Mouse (Mus musculus) intestine, postnatal 0 days (tissue): ENCODE results near the gene Capza2. TPM values are rescaled to one million over a fixed set of nuclear protein-coding genes. Genes with fewer than 3 reads are reported as not detected.

Experiments
- ATAC-seq: fragments of 200-750 bp; cut with Nextera tagmentation; 2 replicates; pipeline ENCODE4 v1.8.0; 2017; ENCODE audit warnings: mild to moderate bottlenecking, moderate TSS enrichment, moderate library complexity
- H3K27ac ChIP-seq: fragments of 300-500 bp; sonication (generic); 2 replicates; pipeline ENCODE4 v1.5.1; 2014; ENCODE audit warnings: mild to moderate bottlenecking, low read depth, low read length, moderate library complexity
- H3K27me3 ChIP-seq: fragments of 300-500 bp; sonication (generic); replicated peaks from 2 replicates; pipeline ENCODE4 v1.6.1; 2014; ENCODE audit warnings: low read length, mixed read lengths; ENCODE audit not compliant: control insufficient read depth, insufficient read depth
- H3K36me3 ChIP-seq: fragments of 300-500 bp; sonication (generic); 2 replicates; pipeline ENCODE4 v1.6.1; 2014; ENCODE audit warnings: mild to moderate bottlenecking, moderate library complexity; ENCODE audit not compliant: control insufficient read depth, insufficient read depth
- H3K4me1 ChIP-seq: fragments of 300-500 bp; sonication (generic); replicated peaks from 2 replicates; pipeline ENCODE4 v1.6.1; 2014; ENCODE audit warnings: antibody characterized with exemption, low read length, mixed read lengths; ENCODE audit not compliant: control insufficient read depth, insufficient read depth
- H3K4me2 ChIP-seq: fragments of 300-500 bp; sonication (generic); replicated peaks from 2 replicates; pipeline ENCODE4 v1.6.1; 2014; ENCODE audit warnings: low read depth, mild to moderate bottlenecking, moderate library complexity
- H3K4me3 ChIP-seq: fragments of 300-500 bp; sonication (generic); 2 replicates; pipeline ENCODE4 v1.5.1; 2014; ENCODE audit warnings: low read depth, low read length
- H3K9ac ChIP-seq: fragments of 300-500 bp; sonication (generic); 2 replicates; pipeline ENCODE4 v1.6.1; 2014; ENCODE audit warnings: mild to moderate bottlenecking, low read depth, low read length
- H3K9me3 ChIP-seq: fragments of 300-500 bp; sonication (generic); 2 replicates; pipeline ENCODE4 v1.6.1; 2016; ENCODE audit warnings: mixed run types; ENCODE audit not compliant: control insufficient read depth
- CTCF ChIP-seq: sonication (generic); IDR thresholded peaks from 2 replicates; pipeline ENCODE4 v1.5.1; 2016; ENCODE audit warnings: low read depth, mild to moderate bottlenecking, control low read depth, antibody characterized with exemption, moderate library complexity
- WGBS: fragments of 180-500 bp; shearing (Covaris S2); extraction: QIAGEN DNeasy Blood & Tissue Kit; methylation state at CpG from one replicate; pipeline ENCODE4 v1.1.7; 2014; 5-methylcytosine and 5-hydroxymethylcytosine counted together
- polyA plus RNA-seq: library from polyadenylated mRNA; unstranded; fragments of >200 nt; fragmentation: Nextera tagmentation; extraction: Ambion mirVana; gene quantifications from 2 replicates; pipeline ENCODE4 v1.2.1, GENCODE M21; 2015

The Capza2 gene
- polyA plus RNA-seq, 1 experiment from 2014 or later, result 195 TPM

GRCm38 (mm10) chr6:17675019-17675756 is 39.2 kb downstream of the Capza2 start:
- WGBS, result 22% methylated on average over 12 of the region's 12 CpGs
- Histone ChIP-seq H3K9ac (no peak overlapping the region), H3K36me3 (no peaks in the 10 kb centered on the region), H3K4me1 (no peaks in the 10 kb centered on the region), H3K4me3 (no peak overlapping the region), H3K27me3 (no peaks in the 10 kb centered on the region), H3K27ac (no peak overlapping the region), H3K9me3 (no peaks in the 10 kb centered on the region), H3K4me2 (no peak overlapping the region)
- peak; percentile 94 for TF ChIP-seq CTCF
- 0 out of 2 replicates have a peak, but pooled peaks have one; percentile 61 for ATAC-seq

GRCm38 (mm10) chr6:17677008-17677407 is 41.0 kb downstream of the Capza2 start:
- no peak overlapping the region for H3K9ac ChIP-seq
- no peaks in the 10 kb centered on the region for H3K4me1 ChIP-seq
- no peak for TF ChIP-seq CTCF
- H3K4me3 ChIP-seq, result no peak overlapping the region
- no peak overlapping the region for H3K4me2 ChIP-seq
- no peak for ATAC-seq
- no peak overlapping the region for H3K27ac ChIP-seq
- WGBS, result 71% methylated on average over 2 of the region's 2 CpGs
- H3K36me3 ChIP-seq, result no peaks in the 10 kb centered on the region
- H3K27me3 ChIP-seq, result no peaks in the 10 kb centered on the region
- no peaks in the 10 kb centered on the region for H3K9me3 ChIP-seq

GRCm38 (mm10) chr6:17680266-17680925 is 44.4 kb downstream of the Capza2 start:
- Histone ChIP-seq H3K4me1 (no peaks in the 10 kb centered on the region), H3K4me2 (no peak overlapping the region), H3K9ac (no peak overlapping the region), H3K9me3 (no peaks in the 10 kb centered on the region), H3K4me3 (no peak overlapping the region), H3K27me3 (no peaks in the 10 kb centered on the region), H3K36me3 (no peaks in the 10 kb centered on the region), H3K27ac (no peak overlapping the region)
- TF ChIP-seq CTCF, result no peak
- 76% methylated on average over 6 of the region's 6 CpGs for WGBS
- no peak for ATAC-seq

- no peak overlapping the region for H3K4me2 ChIP-seq
- no peak overlapping the region for H3K4me3 ChIP-seq
- no peak overlapping the region for H3K9ac ChIP-seq
- H3K27ac ChIP-seq, result no peak overlapping the region
- H3K27me3 ChIP-seq, result no peaks in the 10 kb centered on the region
- no peaks in the 10 kb centered on the region for H3K4me1 ChIP-seq
- no peaks in the 10 kb centered on the region for H3K36me3 ChIP-seq
- ATAC-seq, result no peak
- WGBS, result 95% methylated on average over 8 of the region's 8 CpGs
- no peak for TF ChIP-seq CTCF
- H3K9me3 ChIP-seq, result no peaks in the 10 kb centered on the region
These were observed 45.8 kb downstream of the Capza2 start for GRCm38 (mm10) chr6:17681810-17682209.

GRCm38 (mm10) chr6:17688676-17689075 is 52.6 kb downstream of the Capza2 start:
- Histone ChIP-seq H3K9ac (no peak overlapping the region), H3K4me3 (no peak overlapping the region), H3K27ac (no peak overlapping the region), H3K4me2 (no peak overlapping the region), H3K9me3 (no peaks in the 10 kb centered on the region), H3K4me1 (no peaks in the 10 kb centered on the region), H3K27me3 (no peaks in the 10 kb centered on the region), H3K36me3 (no peaks in the 10 kb centered on the region)
- no peak for ATAC-seq
- no peak for TF ChIP-seq CTCF
- 49% methylated on average over 5 of the region's 5 CpGs for WGBS

- WGBS, result 60% methylated on average over 7 of the region's 7 CpGs
- no peaks in the 10 kb centered on the region for H3K4me1 ChIP-seq
- H3K4me2 ChIP-seq, result peak within 1 kb of the TSS; percentile 87
- peak within 1 kb of the TSS; percentile 85 for H3K9ac ChIP-seq
- H3K27me3 ChIP-seq, result no peaks in the 10 kb centered on the region
- H3K36me3 ChIP-seq, result no peaks in the 10 kb centered on the region
- peak within 1 kb of the TSS; percentile 92 for H3K27ac ChIP-seq
- peak within 1 kb of the TSS; percentile 83 for H3K4me3 ChIP-seq
- ATAC-seq, result no peak
- TF ChIP-seq CTCF, result no peak
- H3K9me3 ChIP-seq, result no peaks in the 10 kb centered on the region
These were observed 56.6 kb downstream of the Capza2 start, which contains the start of gene St7 for GRCm38 (mm10) chr6:17692647-17693046. TSS of gene St7 (plus strand) at chr6:17692933.
